Mouse (Mus musculus) bone marrow macrophage, adult 2 months (primary cell): Measurements from ENCODE around the gene Fv1.

Source experiments
- CTCF ChIP-seq: IDR thresholded peaks from 2 replicates; pipeline ENCODE4 v1.5.1; 2012; ENCODE audit warnings: low read depth, mild to moderate bottlenecking, low read length, moderate library complexity
- POLR2A ChIP-seq: IDR thresholded peaks from 2 replicates; pipeline ENCODE4 v1.6.1; 2012; ENCODE audit warnings: mild to moderate bottlenecking, low read depth, low read length, borderline replicate concordance

- TF ChIP-seq CTCF (no peak), POLR2A (no peak)
These were observed 18.0 kb upstream of the Fv1 start for GRCm38 (mm10) chr4:147850776-147851175.
